Mouse (Mus musculus): ENCODE results near the gene Xbp1. TPM values are rescaled to one million over a fixed set of nuclear protein-coding genes. Genes with fewer than 3 reads are reported as not detected.

Xbp1 gene
- polyA plus RNA-seq, 1 experiment from 2014 or later = 151 TPM

DNA sequence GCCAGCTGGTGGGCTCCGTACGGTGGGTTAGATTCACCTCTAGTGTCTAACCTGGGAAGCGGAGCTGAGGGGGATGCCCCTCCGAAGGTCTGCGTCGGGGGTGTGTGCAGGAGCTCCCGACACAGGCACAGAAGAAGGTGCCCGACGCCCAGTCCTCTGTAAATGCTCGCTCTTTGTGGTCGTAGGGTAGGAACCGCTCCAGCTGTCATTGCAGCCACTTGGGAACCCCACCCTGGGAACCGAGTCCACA, 732 bp downstream of the Xbp1 start:
- H3K36me3 ChIP-seq (ENCODE audit: control insufficient read depth, insufficient read depth) = peaks cover 35% of the 10 kb centered on the region
- H3K9ac ChIP-seq (ENCODE audit: low read length) = peak overlapping the region; percentile 99
- H3K27ac ChIP-seq (ENCODE audit: low read length) = peak overlapping the region; percentile 96
- H3K9me3 ChIP-seq (replicated peaks; ENCODE audit: control insufficient read depth, low read length) = no peaks in the 10 kb centered on the region
- H3K4me2 ChIP-seq (ENCODE audit: low read depth, low read length) = peak overlapping the region; percentile 83
- no peaks in the 10 kb centered on the region for H3K27me3 ChIP-seq (ENCODE audit: control insufficient read depth, insufficient read depth, low read length)
- H3K4me1 ChIP-seq (ENCODE audit: control insufficient read depth, insufficient read depth, low read length) = peaks cover 26% of the 10 kb centered on the region
- peak overlapping the region; percentile 99 for H3K4me3 ChIP-seq (ENCODE audit: low read length)
- 0% methylated on average over 13 of the region's 13 CpGs for WGBS
- ATAC-seq (replicated peaks; ENCODE audit: extremely low read depth, insufficient read depth, low FRiP score) = peak; percentile 25

DNA sequence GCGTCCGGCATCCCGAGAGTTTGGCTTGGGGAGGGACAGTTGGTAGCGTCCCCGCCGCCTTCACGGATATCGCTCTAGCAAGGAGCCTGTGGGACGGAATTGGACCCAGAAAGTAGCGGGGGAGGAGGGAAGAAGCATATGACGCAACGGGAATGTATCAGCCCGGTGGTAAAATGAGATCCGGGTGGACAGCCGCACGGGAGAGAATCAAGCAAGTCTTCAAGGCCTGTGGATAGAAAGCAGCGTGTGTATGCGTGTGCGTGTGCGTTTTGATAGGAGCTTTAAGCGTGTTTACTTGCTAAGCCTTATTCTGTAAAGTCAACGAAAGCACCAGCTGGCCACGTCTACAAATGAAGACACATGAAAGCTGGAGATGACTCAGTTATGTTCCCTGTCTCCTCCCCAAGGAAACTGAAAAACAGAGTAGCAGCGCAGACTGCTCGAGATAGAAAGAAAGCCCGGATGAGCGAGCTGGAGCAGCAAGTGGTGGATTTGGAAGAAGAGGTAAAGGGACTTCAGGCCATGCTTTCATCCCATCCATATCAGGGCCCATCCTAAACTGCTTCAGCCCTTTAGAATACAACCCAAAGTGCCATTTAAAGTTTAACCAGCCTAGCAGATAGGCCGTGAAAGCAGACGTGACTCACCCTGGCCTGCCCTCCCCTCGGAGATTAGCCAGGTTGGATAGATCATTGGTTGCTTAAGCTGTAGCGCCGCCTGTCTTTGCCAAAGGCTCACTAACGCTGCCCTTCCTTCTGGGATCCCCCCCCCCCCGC, 1.2 kb downstream of the Xbp1 start:
- peaks cover 26% of the 10 kb centered on the region for H3K4me1 ChIP-seq (ENCODE audit: control insufficient read depth, insufficient read depth, low read length)
- ATAC-seq (replicated peaks; ENCODE audit: extremely low read depth, insufficient read depth, low FRiP score) = peak; percentile 31; the same call in 1 of the 2 replicates
- peak overlapping the region; percentile 96 for H3K27ac ChIP-seq (ENCODE audit: low read length)
- WGBS = under 1% methylated on average over 34 of the region's 34 CpGs
- H3K27me3 ChIP-seq (ENCODE audit: control insufficient read depth, insufficient read depth, low read length) = no peaks in the 10 kb centered on the region
- H3K36me3 ChIP-seq (ENCODE audit: control insufficient read depth, insufficient read depth) = peaks cover 39% of the 10 kb centered on the region
- H3K9me3 ChIP-seq (replicated peaks; ENCODE audit: control insufficient read depth, low read length) = no peaks in the 10 kb centered on the region
- peak overlapping the region; percentile 99 for H3K4me3 ChIP-seq (ENCODE audit: low read length)
- peak overlapping the region; percentile 99 for H3K9ac ChIP-seq (ENCODE audit: low read length)
- H3K4me2 ChIP-seq (ENCODE audit: low read depth, low read length) = peak overlapping the region; percentile 83

DNA sequence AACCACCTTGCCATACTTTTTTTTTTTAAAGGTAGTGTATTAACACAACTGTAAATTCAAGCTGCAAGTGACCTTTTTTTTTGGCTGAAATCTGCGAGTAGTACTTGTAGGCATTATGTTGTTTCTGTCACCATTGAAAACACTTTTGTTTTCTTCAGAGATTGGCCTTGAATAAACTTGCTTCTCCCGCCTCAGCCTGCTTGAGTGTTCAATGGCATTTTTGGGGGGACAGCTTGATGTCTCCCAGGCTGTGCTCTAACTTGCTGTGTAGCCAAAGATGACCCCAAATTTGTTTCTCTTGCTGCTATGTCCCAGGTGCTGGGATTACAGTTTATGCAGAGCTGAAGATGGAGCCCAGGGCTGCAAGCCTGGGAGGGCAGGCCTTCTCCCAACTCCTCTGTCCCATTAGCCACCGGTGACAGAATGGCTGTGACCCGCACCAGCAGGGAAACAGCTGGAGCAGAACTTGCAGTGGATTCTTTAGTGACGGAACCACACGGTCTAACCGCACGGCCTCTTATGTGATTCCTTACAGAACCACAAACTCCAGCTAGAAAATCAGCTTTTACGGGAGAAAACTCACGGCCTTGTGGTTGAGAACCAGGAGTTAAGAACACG, 2.4 kb downstream of the Xbp1 start:
- Histone ChIP-seq H3K27ac (ENCODE audit: low read length) (no peak overlapping the region), H3K9ac (ENCODE audit: low read length) (peak overlapping the region; percentile 49; the same call in 1 of the 2 replicates), H3K4me2 (ENCODE audit: low read depth, low read length) (peak overlapping the region; percentile 83), H3K27me3 (ENCODE audit: control insufficient read depth, insufficient read depth, low read length) (no peaks in the 10 kb centered on the region), H3K4me1 (ENCODE audit: control insufficient read depth, insufficient read depth, low read length) (peaks cover 26% of the 10 kb centered on the region), H3K36me3 (ENCODE audit: control insufficient read depth, insufficient read depth) (peaks cover 39% of the 10 kb centered on the region), H3K9me3 (replicated peaks; ENCODE audit: control insufficient read depth, low read length) (no peaks in the 10 kb centered on the region), H3K4me3 (ENCODE audit: low read length) (peak overlapping the region; percentile 99)
- no peak for ATAC-seq (replicated peaks; ENCODE audit: extremely low read depth, insufficient read depth, low FRiP score)
- WGBS = 84% methylated on average over 11 of the region's 11 CpGs

DNA sequence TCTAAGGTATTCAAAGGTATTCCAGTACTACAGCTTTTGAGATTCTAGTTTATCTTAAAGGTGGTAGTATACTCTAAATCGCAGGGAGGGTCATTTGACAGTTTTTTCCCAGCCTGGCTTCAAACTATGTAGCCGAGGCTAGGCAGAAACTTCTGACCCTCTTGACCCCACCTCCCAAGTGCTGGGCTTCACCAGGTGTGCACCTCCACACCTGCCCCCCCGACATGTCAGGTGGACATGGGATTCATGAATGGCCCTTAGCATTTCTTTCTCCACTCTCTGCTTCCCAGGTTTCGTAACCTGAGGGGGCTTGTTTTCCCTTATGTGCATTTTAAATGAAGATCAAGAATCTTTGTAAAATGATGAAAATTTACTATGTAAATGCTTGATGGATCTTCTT, 5.0 kb downstream of the Xbp1 start:
- Histone ChIP-seq H3K4me1 (ENCODE audit: control insufficient read depth, insufficient read depth, low read length) (peaks cover 20% of the 10 kb centered on the region), H3K9ac (ENCODE audit: low read length) (no peak overlapping the region), H3K27ac (ENCODE audit: low read length) (no peak overlapping the region), H3K36me3 (ENCODE audit: control insufficient read depth, insufficient read depth) (peaks cover 51% of the 10 kb centered on the region), H3K9me3 (replicated peaks; ENCODE audit: control insufficient read depth, low read length) (no peaks in the 10 kb centered on the region), H3K27me3 (ENCODE audit: control insufficient read depth, insufficient read depth, low read length) (no peaks in the 10 kb centered on the region), H3K4me2 (ENCODE audit: low read depth, low read length) (no peak overlapping the region), H3K4me3 (ENCODE audit: low read length) (no peak overlapping the region)
- no peak for ATAC-seq (replicated peaks; ENCODE audit: extremely low read depth, insufficient read depth, low FRiP score)
- WGBS = 83% methylated on average over 4 of the region's 4 CpGs

GRCm38 (mm10) chr11:5526573-5527439, 6.3 kb downstream of the Xbp1 start:
- WGBS = 79% methylated on average over 7 of the region's 7 CpGs
- H3K27ac ChIP-seq (ENCODE audit: low read length) = no peak overlapping the region

DNA sequence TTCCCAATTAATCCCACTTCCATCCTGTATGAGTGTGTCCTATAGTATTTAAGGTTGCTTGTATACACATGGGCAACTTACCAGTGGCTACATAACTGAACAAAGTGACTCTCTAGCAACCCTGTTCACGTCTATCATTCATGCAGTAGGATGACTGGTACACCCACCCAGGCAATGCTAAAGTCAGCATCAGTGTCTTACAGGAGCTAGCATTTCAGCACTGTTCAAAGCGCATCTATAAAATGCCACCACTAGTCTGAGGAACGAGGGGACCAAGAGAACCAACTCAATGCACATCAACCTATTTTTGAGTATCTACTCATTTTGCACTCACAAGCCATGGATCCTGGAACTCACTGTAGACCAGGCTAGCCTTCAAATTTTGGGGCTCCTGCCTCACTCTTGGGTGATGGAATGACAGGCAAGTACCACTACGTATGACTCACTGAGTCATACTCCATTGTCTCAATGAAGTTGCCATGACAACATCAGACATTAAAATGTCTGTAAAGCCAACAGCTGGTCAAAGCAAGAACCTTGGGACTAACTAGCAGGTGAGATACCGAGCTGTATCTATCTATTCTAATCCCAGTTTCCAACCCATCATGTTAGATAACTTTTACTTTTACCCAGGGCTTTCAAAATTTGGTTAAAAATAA, 7.5 kb downstream of the Xbp1 start:
- no peaks in the 10 kb centered on the region for H3K27me3 ChIP-seq (ENCODE audit: control insufficient read depth, insufficient read depth, low read length)
- 77% methylated on average over 5 of the region's 5 CpGs for WGBS
- H3K4me2 ChIP-seq (ENCODE audit: low read depth, low read length) = no peak overlapping the region
- H3K27ac ChIP-seq (ENCODE audit: low read length) = no peak overlapping the region
- ATAC-seq (replicated peaks; ENCODE audit: extremely low read depth, insufficient read depth, low FRiP score) = no peak
- H3K36me3 ChIP-seq (ENCODE audit: control insufficient read depth, insufficient read depth) = peaks cover 63% of the 10 kb centered on the region
- H3K9ac ChIP-seq (ENCODE audit: low read length) = no peak overlapping the region
- no peak overlapping the region for H3K4me3 ChIP-seq (ENCODE audit: low read length)
- H3K9me3 ChIP-seq (replicated peaks; ENCODE audit: control insufficient read depth, low read length) = no peaks in the 10 kb centered on the region
- H3K4me1 ChIP-seq (ENCODE audit: control insufficient read depth, insufficient read depth, low read length) = peaks cover 11% of the 10 kb centered on the region

More at GRCm38 (mm10) chr11:5526573-5527439, 6.3 kb downstream of the Xbp1 start:
- no peaks in the 10 kb centered on the region for H3K9me3 ChIP-seq (replicated peaks; ENCODE audit: control insufficient read depth, low read length)
- H3K36me3 ChIP-seq (ENCODE audit: control insufficient read depth, insufficient read depth) = peaks cover 59% of the 10 kb centered on the region
- no peak for ATAC-seq (replicated peaks; ENCODE audit: extremely low read depth, insufficient read depth, low FRiP score)
- H3K4me3 ChIP-seq (ENCODE audit: low read length) = no peak overlapping the region
- no peaks in the 10 kb centered on the region for H3K27me3 ChIP-seq (ENCODE audit: control insufficient read depth, insufficient read depth, low read length)
- no peak overlapping the region for H3K4me2 ChIP-seq (ENCODE audit: low read depth, low read length)
- H3K9ac ChIP-seq (ENCODE audit: low read length) = no peak overlapping the region
- H3K4me1 ChIP-seq (ENCODE audit: control insufficient read depth, insufficient read depth, low read length) = peaks cover 20% of the 10 kb centered on the region

DNA sequence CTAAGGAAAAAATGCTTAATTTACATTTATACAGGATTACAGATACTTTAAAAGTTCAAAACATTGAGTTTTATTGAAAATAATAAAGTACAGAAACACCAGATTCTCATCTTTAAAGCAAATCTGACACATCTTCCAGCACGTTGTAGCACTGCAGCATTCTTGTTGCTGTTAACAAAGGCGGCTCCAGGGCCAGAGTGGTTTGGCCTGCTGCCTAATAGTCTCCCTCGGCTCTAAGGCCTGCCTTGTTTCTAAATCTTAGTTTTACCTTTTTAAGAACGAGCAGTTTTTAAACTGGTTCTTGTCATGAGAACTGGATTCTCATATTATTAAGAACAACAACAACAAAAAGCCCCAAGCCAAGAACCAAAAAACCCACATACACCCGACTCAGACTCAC, 8.4 kb downstream of the Xbp1 start:
- Histone ChIP-seq H3K27ac (ENCODE audit: low read length) (no peak overlapping the region), H3K36me3 (ENCODE audit: control insufficient read depth, insufficient read depth) (peaks cover 63% of the 10 kb centered on the region), H3K4me2 (ENCODE audit: low read depth, low read length) (no peak overlapping the region), H3K9me3 (replicated peaks; ENCODE audit: control insufficient read depth, low read length) (no peaks in the 10 kb centered on the region), H3K4me3 (ENCODE audit: low read length) (no peak overlapping the region), H3K9ac (ENCODE audit: low read length) (no peak overlapping the region), H3K4me1 (ENCODE audit: control insufficient read depth, insufficient read depth, low read length) (peaks cover 2% of the 10 kb centered on the region; the same call in 1 of the 2 replicates), H3K27me3 (ENCODE audit: control insufficient read depth, insufficient read depth, low read length) (no peaks in the 10 kb centered on the region)
- 42% methylated on average over 5 of the region's 5 CpGs for WGBS
- ATAC-seq (replicated peaks; ENCODE audit: extremely low read depth, insufficient read depth, low FRiP score) = no peak

- WGBS = 81% methylated on average over 5 of the region's 5 CpGs
- Histone ChIP-seq H3K4me1 (ENCODE audit: control insufficient read depth, insufficient read depth, low read length) (no peaks in the 10 kb centered on the region), H3K27ac (ENCODE audit: low read length) (no peak overlapping the region), H3K4me2 (ENCODE audit: low read depth, low read length) (no peak overlapping the region), H3K4me3 (ENCODE audit: low read length) (no peak overlapping the region), H3K27me3 (ENCODE audit: control insufficient read depth, insufficient read depth, low read length) (no peaks in the 10 kb centered on the region), H3K36me3 (ENCODE audit: control insufficient read depth, insufficient read depth) (peaks cover 59% of the 10 kb centered on the region), H3K9ac (ENCODE audit: low read length) (no peak overlapping the region), H3K9me3 (replicated peaks; ENCODE audit: control insufficient read depth, low read length) (no peaks in the 10 kb centered on the region)
- no peak for ATAC-seq (replicated peaks; ENCODE audit: extremely low read depth, insufficient read depth, low FRiP score)
Observed at GRCm38 (mm10) chr11:5530172-5530571, 9.7 kb downstream of the Xbp1 start.
